Mouse (Mus musculus) liver, postnatal 0 days (tissue): ENCODE data around the gene Psmd7.

Source experiments
- CTCF ChIP-seq: sonication (generic); IDR thresholded peaks from 2 replicates; pipeline ENCODE4 v1.5.1; 2016; ENCODE audit warnings: antibody characterized with exemption, low read depth
- EP300 ChIP-seq: IDR thresholded peaks from 2 replicates; pipeline ENCODE4 v1.6.1; 2016; ENCODE audit warnings: antibody characterized with exemption, low read depth, mild to moderate bottlenecking

GRCm38 (mm10) chr8:107629701-107630100, 41.4 kb upstream of the Psmd7 start:
- TF ChIP-seq CTCF = no peak
- no peak for TF ChIP-seq EP300
